Mouse (Mus musculus) olfactory bulb, adult 2 months (tissue): Measurements from ENCODE around the gene Efhd2.

Experiments
- CTCF ChIP-seq: fragments of 200-500 bp; IDR thresholded peaks from 2 replicates; pipeline ENCODE4 v1.5.1; 2012; ENCODE audit warnings: low read depth, mild to moderate bottlenecking, low read length, moderate library complexity; ENCODE audit not compliant: insufficient read depth
- POLR2A ChIP-seq: fragments of 200-500 bp; IDR thresholded peaks from 2 replicates; pipeline ENCODE4 v1.6.1; 2012; ENCODE audit warnings: mild to moderate bottlenecking, low read depth, low read length, moderate library complexity; ENCODE audit not compliant: insufficient read depth

DNA sequence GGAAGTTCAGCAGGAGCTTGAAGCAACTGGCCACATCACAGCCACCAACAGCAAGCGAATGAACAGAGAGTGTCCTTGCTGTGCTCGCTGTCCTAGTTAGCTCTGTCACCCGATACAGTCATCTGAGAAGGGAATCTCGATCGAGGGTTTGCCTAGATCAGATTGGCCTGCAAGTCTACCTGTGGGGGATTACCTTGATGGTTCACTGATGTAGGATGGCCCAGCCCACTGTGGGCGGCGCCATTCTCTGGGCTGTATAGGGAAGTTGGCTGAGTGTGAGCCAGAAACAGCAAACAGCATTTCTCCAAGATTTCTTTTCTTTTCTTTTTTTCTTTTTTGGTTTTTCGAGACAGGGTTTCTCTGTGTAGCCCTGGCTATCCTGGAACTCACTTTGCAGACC is 10.2 kb downstream of the Efhd2 start:
- TF ChIP-seq CTCF: no peak
- TF ChIP-seq POLR2A: no peak
